Mouse (Mus musculus): ENCODE data around the gene Snx19.

Snx19 gene

DNA sequence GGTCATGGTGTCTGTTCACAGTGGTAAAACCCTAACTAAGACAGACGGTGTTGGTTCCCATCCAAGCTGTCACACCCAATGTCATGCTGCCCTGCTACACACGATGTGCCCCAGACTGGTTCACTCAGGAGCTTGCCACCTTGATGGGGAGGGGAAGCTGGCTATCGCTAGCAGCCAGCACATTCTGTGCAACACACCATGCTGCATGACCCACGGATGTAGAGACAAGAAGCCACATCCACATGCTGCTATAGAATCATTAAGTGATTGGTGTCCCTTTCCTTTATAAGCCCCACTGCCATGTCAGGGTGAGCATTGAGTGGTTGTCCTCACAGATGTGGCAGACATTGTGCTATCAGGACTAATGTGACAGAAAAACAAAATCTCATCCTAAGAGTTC lies 55.2 kb downstream of the Snx19 start:
- no peak for DNase-seq (ENCODE audit: low read depth, low spot score)

DNA sequence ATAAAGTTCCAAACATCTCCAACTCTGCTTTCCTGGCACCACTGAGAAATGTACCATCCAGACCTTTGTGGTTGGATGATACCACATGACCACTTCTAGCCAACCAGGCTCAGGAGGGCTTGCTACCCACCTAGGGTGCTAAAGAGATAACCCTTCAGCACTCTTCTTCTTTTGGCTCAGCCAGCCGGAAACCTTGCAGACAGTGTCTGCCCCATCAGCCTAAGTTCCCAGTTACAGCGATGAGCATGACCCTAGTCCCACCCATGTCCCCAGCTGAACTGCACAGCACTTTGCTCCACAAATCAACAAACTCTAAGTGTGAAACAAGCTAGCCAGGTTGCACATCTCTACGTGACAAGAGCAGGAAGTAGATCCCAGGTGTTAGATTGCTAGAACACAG lies 57.3 kb downstream of the Snx19 start:
- DNase-seq (ENCODE audit: low read depth, low spot score): no peak

GRCm38 (mm10) chr9:30485161-30485560 lies 58.3 kb downstream of the Snx19 start:
- no peak for DNase-seq (ENCODE audit: low read depth, low spot score)

DNA sequence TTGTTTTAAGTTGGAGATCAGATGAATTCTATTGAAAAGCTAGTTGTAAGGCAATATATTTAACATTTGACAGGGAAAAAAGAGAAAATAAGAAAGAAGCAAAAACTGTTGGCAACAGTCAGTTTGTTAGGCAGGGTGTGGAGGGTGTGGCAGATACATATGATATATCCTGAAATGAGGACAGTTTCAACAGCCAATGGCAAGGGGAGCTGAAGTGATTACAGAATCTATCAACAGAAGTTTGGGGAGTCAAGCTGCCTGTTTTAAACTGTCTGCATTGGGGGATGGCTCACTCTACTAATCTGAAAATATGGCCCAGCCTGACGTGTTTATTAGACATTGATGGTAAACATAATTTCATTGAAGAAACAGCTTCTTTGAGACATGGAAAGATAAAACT lies 61.5 kb downstream of the Snx19 start:
- DNase-seq (ENCODE audit: low read depth, low spot score): no peak

DNA sequence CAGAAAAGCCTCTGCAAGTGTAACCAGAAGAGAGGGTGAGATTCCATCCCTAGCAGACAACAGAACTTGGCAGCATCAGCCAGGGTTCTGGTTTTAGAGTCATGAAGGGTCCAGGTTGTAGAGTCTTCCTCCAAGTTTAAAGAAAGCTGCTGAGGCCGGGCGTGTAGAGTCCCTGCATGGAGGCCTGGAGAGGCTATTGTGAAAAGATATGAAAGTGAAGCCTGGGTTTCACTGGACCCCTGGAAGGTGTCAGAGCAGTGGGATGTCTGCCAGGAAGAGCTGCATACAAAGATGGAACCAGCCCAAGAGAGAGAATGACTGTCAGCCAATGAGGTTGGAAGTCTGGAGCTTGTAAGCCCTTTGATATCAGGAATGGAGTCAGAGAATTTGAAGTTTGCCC lies 67.5 kb downstream of the Snx19 start:
- no peak for DNase-seq (ENCODE audit: low read depth, low spot score)

GRCm38 (mm10) chr9:30508966-30509365 lies 82.1 kb downstream of the Snx19 start:
- no peak for DNase-seq (ENCODE audit: low read depth, low spot score)

GRCm38 (mm10) chr9:30515953-30516352 lies 89.0 kb downstream of the Snx19 start:
- no peak for DNase-seq (ENCODE audit: low read depth, low spot score)

All from 3T3-L1 (cell line).